Mouse (Mus musculus): Measurements from ENCODE around the gene Cbfa2t3.

Cbfa2t3 gene

DNA sequence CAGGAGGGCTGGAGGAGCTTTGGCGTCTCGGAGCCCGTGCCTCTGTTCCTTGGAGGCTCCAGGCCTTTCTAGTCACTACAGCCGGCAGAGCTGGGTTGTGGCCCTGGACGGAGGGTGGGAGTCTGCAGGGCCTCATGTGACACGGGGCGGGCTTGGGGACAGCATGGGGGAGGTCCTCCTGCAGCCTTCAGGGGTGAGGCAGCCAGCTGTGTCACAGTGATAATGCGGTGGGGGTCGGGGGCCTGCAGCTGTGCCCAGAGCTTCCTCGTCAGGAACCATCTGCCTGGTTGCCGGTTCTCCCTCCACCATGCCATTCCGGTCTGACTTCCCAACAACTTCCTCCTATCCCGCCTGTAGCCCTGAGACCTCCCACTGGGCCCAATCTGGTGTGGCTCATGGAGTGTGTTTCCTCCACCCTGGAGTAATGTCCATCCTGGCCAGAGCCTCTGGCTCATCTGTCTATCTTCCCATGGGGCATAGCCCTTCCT, at the start of gene Cbfa2t3:
Gene Cbfa2t3 (minus strand): TSS at position 105 of the 488 bp plus-strand sequence.
- DNase-seq = peak; percentile 51 to 54

- DNase-seq = no peak
Observed at GRCm38 (mm10) chr8:122747825-122748224, 48.9 kb upstream of the Cbfa2t3 start.

- no peak for DNase-seq
Observed at GRCm38 (mm10) chr8:122746439-122746838, 47.5 kb upstream of the Cbfa2t3 start.

- DNase-seq = no peak
Observed at GRCm38 (mm10) chr8:122745750-122746275, 46.9 kb upstream of the Cbfa2t3 start.

DNA sequence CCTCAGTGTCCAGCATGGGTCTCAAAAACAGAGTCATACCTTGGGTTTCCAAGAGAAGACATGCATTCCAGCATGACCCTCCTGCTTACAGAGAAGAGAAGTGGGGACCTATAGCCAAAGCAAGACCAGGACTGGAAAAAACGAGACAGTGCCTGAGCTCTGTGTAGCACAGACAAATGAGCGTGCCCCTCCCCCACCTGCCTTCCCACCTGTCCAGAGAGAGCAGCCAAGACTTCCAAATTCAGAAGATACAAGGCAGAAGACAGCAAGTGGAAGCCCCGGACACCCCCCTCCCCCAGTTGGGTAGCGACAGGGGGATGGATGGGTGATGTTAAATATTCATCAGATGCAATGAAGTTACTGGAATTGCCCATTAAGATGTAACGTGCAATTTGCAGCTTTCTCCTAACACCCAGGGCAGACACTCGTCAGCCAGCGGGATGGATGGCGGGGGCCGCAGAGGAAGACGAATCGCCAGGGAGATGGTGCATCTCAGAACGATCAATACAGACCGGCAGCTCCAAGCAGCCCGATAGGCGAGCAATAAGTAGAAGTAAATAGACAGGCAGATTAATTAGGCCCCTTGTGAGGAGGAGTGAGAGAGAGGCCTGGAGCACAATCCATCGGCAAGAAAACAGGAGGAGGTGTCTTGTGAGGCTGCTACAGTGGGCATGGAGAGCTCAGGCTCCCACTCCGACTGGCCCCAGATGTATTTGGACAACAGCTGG, 46.3 kb upstream of the Cbfa2t3 start:
- DNase-seq = no peak

DNA sequence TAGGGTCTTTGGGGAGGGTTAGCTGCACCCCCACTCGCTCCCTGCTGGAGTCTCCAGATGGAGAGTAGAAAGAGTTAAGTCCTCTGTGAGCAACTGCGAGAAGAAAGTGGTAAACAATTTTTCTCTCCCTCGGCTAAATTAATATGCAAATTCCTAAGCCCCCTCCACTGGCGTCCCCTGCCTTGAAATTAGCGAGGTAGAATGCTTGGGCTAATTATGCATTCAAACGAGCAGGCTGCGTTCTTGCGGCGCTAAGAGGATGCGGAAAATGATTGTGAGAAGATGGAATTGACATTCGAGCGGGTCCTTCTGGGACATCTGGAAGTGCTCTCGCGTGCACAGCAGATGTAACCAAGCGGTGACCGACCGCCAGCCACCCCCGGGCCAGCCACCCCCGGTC, 43.6 kb upstream of the Cbfa2t3 start:
- DNase-seq = no peak

DNA sequence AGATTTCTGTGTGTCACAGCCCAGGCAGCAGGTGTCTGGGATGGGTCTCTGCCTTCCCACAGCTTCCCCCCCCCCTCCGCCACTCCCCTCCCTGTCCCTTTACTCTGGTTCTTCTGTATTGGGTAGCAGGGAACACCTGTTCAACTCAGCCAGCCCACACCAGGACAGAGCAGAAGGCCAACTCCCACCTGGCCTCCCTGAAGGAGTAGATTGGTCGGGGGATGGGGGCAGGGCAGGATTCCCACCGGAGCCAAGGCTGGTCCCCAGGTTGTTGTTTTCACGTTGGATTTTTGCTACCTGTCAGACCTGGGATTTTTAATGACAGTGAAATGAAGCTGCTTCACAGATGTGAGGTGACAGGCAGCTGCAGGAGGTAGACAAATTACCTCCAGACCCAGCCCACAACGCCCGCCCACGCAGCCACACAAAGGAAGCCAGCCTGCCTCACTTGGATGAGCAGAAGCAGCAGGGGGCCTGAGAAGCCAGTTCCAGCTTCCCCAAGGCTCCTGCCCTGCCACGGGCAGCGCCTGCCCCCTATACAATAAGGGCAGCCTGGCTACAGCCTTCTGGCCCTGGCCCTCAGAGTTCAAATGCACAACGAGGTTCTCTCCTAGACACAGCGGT, 40.3 kb upstream of the Cbfa2t3 start:
- no peak for DNase-seq

DNA sequence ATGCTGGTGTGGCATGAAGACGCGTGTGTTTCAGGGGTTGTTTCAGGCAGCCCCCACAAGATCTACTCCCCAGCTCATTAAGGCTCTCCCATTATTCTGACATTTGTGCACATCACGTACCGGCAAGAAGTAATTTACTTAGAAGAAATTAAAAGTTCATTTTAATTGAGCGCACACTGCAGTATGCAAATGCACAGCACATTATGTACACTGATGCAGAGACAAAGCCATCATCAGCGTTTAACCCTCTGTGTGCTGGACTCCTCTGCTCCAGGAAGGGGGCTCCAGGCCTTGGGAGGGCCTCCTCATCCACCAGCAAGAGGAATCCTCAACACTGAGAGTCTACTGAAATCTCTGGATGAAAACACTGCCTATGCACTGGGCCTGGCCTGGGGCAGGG, 39.0 kb upstream of the Cbfa2t3 start:
- DNase-seq = no peak

DNA sequence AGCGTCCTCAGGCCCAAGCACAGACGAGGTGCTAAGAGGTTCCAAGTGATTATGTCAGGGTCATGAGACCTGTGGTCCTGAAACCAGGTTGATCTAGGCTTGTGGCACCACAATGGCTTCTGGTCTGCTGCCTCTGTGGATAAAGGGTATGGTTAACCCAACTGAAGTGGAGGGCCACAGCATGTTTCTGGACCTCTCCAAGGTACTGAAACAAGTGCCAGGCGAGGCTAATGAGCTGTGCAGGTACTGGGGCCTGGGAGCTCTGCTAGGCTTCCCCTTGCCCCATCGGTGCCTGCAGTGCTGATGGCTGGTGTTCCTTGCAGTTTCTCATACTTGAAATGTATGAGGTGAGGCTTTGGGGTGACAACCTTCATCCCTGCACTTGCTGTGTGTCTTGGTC, 38.2 kb upstream of the Cbfa2t3 start:
- no peak for DNase-seq

GRCm38 (mm10) chr8:122736623-122737022, 37.7 kb upstream of the Cbfa2t3 start:
- no peak for DNase-seq

DNA sequence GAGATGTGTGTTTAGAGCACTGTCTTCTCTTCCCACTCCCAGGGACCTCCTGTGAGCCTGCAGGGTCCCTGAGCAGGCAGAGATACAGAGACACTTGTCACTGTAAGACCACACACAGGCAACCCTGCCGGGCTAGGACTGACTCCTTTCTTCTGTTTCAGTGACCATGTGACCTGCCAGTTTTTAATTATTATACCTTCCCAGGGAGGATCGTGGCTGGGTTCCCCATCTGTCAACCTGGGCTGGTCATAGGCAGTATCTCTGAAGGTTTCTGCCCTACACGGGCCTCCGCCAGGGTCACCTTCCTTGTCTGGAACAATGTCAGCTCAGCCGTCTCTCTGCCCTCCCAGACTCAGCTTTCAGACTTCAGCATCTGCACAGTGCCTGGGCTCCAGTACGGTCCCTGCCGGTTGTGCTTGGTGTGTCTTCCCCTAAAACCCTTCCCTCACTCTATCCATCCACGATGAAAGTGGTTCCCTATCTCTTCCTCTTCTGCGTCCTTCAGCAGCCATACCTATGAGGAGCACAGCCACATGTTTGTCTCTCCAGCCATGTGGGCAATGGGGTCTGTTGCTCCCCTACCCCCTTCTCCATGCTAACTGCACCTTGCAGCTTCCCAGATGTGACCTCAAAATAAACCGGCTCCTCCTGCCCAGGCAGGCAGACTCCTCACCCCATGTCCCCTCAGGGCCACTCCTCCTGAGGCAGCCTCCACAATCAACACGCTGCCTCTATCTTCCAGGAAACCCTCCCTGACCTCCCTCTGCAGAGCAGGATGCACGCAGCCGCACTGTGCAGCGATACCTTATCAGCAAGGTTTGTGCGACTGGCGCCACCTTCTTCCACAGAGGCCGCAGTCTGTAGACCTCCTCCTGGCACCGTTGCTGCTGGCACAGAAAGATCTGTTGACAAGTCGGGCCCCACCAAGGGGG, 36.9 kb upstream of the Cbfa2t3 start:
- DNase-seq = no peak

GRCm38 (mm10) chr8:122735110-122735509, 36.2 kb upstream of the Cbfa2t3 start:
- DNase-seq = no peak

DNA sequence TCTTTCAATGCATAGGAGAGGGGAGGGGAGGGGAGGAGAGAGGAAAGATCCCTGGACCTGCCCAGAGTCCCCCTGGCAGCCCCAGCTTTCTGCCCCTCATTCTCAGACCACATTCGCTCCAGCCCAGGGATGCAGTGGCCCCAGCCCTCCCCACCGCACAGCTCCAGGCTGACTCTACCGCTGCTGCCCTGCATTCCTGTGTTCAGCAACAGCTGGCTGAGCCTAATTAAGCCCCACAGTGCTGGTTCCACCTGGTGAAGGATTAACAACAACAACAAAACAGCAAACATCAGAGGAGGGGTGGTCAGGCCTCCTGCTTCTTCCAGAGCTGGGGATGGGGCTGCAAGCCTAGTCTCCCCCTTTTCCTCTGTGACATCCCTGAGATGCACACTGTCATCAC, 29.7 kb upstream of the Cbfa2t3 start:
- no peak for DNase-seq

DNA sequence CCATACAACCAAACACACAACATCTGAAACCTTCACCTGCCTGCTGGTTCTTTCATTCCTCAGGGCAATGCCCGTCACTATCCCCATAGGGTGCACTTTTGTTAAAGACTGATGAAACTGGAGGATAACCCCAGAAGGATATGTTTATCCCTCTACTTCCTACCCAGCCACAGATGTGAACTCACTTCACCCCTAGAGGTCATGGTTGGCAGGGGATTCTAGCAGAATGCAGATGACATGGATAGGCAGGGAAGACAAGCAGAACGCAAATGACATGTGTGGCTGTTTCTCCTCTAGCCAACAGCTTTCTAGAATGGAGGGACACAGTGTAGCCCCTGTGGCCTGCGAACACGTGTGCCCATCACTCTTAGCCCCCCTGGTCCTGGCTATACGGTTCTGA, 28.5 kb upstream of the Cbfa2t3 start:
- DNase-seq = no peak

- no peak for DNase-seq
Observed at GRCm38 (mm10) chr8:122726789-122727188, 27.9 kb upstream of the Cbfa2t3 start.

DNA sequence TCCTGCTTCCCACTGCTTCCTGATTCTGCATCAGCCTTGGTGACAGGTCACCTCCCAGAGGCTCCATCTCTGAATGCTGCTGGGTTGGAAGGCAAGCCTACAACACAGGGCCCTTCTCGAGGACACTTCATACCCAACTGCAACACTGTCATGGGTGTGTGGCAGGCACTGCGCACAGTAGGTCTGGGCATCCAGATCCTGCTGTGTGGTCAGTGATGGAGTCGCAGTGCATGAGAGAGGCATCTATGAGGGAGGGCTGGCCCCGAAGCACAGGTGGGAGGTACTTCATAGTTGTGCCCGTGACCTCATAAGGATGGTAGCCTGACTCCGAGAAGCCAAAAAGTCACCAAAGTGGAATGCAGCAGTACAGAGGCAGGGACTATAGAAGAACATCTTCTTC, 26.3 kb upstream of the Cbfa2t3 start:
- no peak for DNase-seq

GRCm38 (mm10) chr8:122720811-122721640, 22.1 kb upstream of the Cbfa2t3 start:
- peak; percentile 49 to 50 for DNase-seq

DNA sequence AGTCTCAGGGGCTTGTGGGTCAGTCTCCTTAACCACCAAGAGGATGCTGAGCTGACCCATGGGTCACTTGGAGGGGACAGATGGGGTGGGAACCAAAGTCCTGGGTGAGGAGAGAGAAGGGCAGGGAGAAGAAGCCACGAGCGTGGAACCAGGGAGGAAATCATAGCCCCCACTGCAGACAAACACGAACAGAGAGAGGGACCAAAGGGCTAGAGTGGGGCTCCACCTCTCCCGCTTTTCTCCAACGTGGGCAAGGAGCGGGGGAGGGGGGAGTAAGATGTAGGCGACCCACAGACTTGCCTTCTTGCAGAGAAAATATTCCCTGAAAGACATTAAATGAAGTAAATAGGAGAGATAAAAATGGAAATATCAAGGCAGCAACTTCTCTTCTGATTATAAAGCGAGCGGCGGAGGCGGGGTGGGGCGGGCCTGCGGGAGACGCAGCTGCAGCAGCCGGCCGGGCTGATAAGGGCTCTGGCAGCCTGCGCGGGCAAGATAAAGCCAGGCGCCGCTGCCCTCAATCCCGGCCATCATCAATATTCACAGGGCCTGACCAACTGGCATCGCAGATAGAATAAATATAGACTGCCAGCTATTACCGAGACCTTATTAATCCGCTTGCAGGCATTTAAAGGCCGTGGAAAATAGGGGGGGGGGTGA, 21.3 kb upstream of the Cbfa2t3 start:
- DNase-seq = peak in 1 of 2 experiments; percentile 57

GRCm38 (mm10) chr8:122719500-122720065, 20.7 kb upstream of the Cbfa2t3 start:
- peak; percentile 34 to 36 for DNase-seq

GRCm38 (mm10) chr8:122718711-122719499, 20.0 kb upstream of the Cbfa2t3 start:
- DNase-seq = peak; percentile 61 to 68
